Mouse (Mus musculus): ENCODE measurements around the gene Tbl1xr1. TPM values are rescaled to one million over a fixed set of nuclear protein-coding genes. Genes with fewer than 3 reads are reported as not detected.

The Tbl1xr1 gene
- total and polyA plus RNA-seq, 2 experiments from 2014 or later: 7.5 to 44.9 TPM

- no peak for TF ChIP-seq CTCF (IDR thresholded peaks at IDR 0.05; ENCODE audit: low read depth)
- no peak overlapping the region for H3K4me2 ChIP-seq (ENCODE audit: low read depth)
- H3K4me3 ChIP-seq (ENCODE audit: low read depth, low read length): no peak overlapping the region
- no peaks in the 10 kb centered on the region for H3K27me3 ChIP-seq (ENCODE audit: insufficient read depth, low read length)
- H3K9ac ChIP-seq: no peak overlapping the region
- H3K36me3 ChIP-seq (ENCODE audit: insufficient read depth): no peaks in the 10 kb centered on the region
- H3K4me1 ChIP-seq (ENCODE audit: insufficient read depth): no peaks in the 10 kb centered on the region
- DNase-seq (no peak), ATAC-seq (no peak)
- H3K27ac ChIP-seq (ENCODE audit: low read depth, low read length): no peak overlapping the region
- H3K9me3 ChIP-seq (ENCODE audit: low read length): no peaks in the 10 kb centered on the region
These were observed 31.6 kb downstream of the Tbl1xr1 start for GRCm38 (mm10) chr3:22108013-22108412.

GRCm38 (mm10) chr3:22109651-22110050 lies 33.2 kb downstream of the Tbl1xr1 start:
- H3K9ac ChIP-seq: no peak overlapping the region
- no peak overlapping the region for H3K4me3 ChIP-seq (ENCODE audit: low read depth, low read length)
- H3K4me1 ChIP-seq (ENCODE audit: insufficient read depth): no peaks in the 10 kb centered on the region
- WGBS: 94% methylated on average over 1 of the region's 1 CpGs
- no peaks in the 10 kb centered on the region for H3K27me3 ChIP-seq (ENCODE audit: insufficient read depth, low read length)
- H3K9me3 ChIP-seq (ENCODE audit: low read length): no peaks in the 10 kb centered on the region
- 0 out of 2 replicates have a peak, but pooled peaks have one; percentile 8 for TF ChIP-seq CTCF (IDR thresholded peaks at IDR 0.05; ENCODE audit: low read depth)
- H3K4me2 ChIP-seq (ENCODE audit: low read depth): no peak overlapping the region
- H3K27ac ChIP-seq (ENCODE audit: low read depth, low read length): no peak overlapping the region
- no peak for DNase-seq
- H3K36me3 ChIP-seq (ENCODE audit: insufficient read depth): no peaks in the 10 kb centered on the region
- no peak for ATAC-seq

- DNase-seq (no peak), ATAC-seq (no peak)
- no peak overlapping the region for H3K9ac ChIP-seq
- no peaks in the 10 kb centered on the region for H3K36me3 ChIP-seq (ENCODE audit: insufficient read depth)
- H3K4me2 ChIP-seq (ENCODE audit: low read depth): no peak overlapping the region
- no peak overlapping the region for H3K4me3 ChIP-seq (ENCODE audit: low read depth, low read length)
- no peaks in the 10 kb centered on the region for H3K9me3 ChIP-seq (ENCODE audit: low read length)
- no peak for TF ChIP-seq CTCF (IDR thresholded peaks at IDR 0.05; ENCODE audit: low read depth)
- no peaks in the 10 kb centered on the region; the same call in 1 of the 2 replicates for H3K4me1 ChIP-seq (ENCODE audit: insufficient read depth)
- no peak overlapping the region for H3K27ac ChIP-seq (ENCODE audit: low read depth, low read length)
- WGBS: 96% methylated on average over 4 of the region's 4 CpGs
- no peaks in the 10 kb centered on the region for H3K27me3 ChIP-seq (ENCODE audit: insufficient read depth, low read length)
These were observed 37.3 kb downstream of the Tbl1xr1 start for GRCm38 (mm10) chr3:22113773-22114172.

GRCm38 (mm10) chr3:22115221-22115620 lies 38.8 kb downstream of the Tbl1xr1 start:
- Histone ChIP-seq H3K4me2 (ENCODE audit: low read depth) (no peak overlapping the region), H3K27me3 (ENCODE audit: insufficient read depth, low read length) (no peaks in the 10 kb centered on the region), H3K36me3 (ENCODE audit: insufficient read depth) (no peaks in the 10 kb centered on the region), H3K9me3 (ENCODE audit: low read length) (no peaks in the 10 kb centered on the region), H3K4me1 (ENCODE audit: insufficient read depth) (no peaks in the 10 kb centered on the region; the same call in 1 of the 2 replicates), H3K4me3 (ENCODE audit: low read depth, low read length) (no peak overlapping the region), H3K9ac (no peak overlapping the region), H3K27ac (ENCODE audit: low read depth, low read length) (no peak overlapping the region)
- no peak for TF ChIP-seq CTCF (IDR thresholded peaks at IDR 0.05; ENCODE audit: low read depth)
- WGBS: 39% methylated on average over 2 of the region's 2 CpGs
- DNase-seq: no peak
- ATAC-seq: peak; percentile 38; the same call in 1 of the 2 replicates

GRCm38 (mm10) chr3:22115678-22116077 lies 39.2 kb downstream of the Tbl1xr1 start:
- H3K4me2 ChIP-seq (ENCODE audit: low read depth): no peak overlapping the region
- H3K27me3 ChIP-seq (ENCODE audit: insufficient read depth, low read length): no peaks in the 10 kb centered on the region
- H3K4me3 ChIP-seq (ENCODE audit: low read depth, low read length): no peak overlapping the region
- H3K9me3 ChIP-seq (ENCODE audit: low read length): no peaks in the 10 kb centered on the region
- no peak for TF ChIP-seq CTCF (IDR thresholded peaks at IDR 0.05; ENCODE audit: low read depth)
- 59% methylated on average over 3 of the region's 3 CpGs for WGBS
- H3K27ac ChIP-seq (ENCODE audit: low read depth, low read length): peak overlapping the region; percentile 46; the same call in 1 of the 2 replicates
- H3K36me3 ChIP-seq (ENCODE audit: insufficient read depth): no peaks in the 10 kb centered on the region
- no peak overlapping the region for H3K9ac ChIP-seq
- ATAC-seq (peak; percentile 61; the same call in 1 of the 2 replicates), DNase-seq (no peak)
- H3K4me1 ChIP-seq (ENCODE audit: insufficient read depth): no peaks in the 10 kb centered on the region; the same call in 1 of the 2 replicates

GRCm38 (mm10) chr3:22116188-22116587 lies 39.7 kb downstream of the Tbl1xr1 start:
- Histone ChIP-seq H3K4me1 (ENCODE audit: insufficient read depth) (no peaks in the 10 kb centered on the region; the same call in 1 of the 2 replicates), H3K9ac (no peak overlapping the region), H3K4me2 (ENCODE audit: low read depth) (no peak overlapping the region), H3K36me3 (ENCODE audit: insufficient read depth) (no peaks in the 10 kb centered on the region), H3K9me3 (ENCODE audit: low read length) (no peaks in the 10 kb centered on the region), H3K4me3 (ENCODE audit: low read depth, low read length) (no peak overlapping the region), H3K27me3 (ENCODE audit: insufficient read depth, low read length) (no peaks in the 10 kb centered on the region), H3K27ac (ENCODE audit: low read depth, low read length) (no peak overlapping the region)
- WGBS: 47% methylated on average over 1 of the region's 1 CpGs
- DNase-seq (no peak), ATAC-seq (no peak)
- no peak for TF ChIP-seq CTCF (IDR thresholded peaks at IDR 0.05; ENCODE audit: low read depth)

- Histone ChIP-seq H3K9ac (no peak overlapping the region), H3K4me3 (ENCODE audit: low read depth, low read length) (no peak overlapping the region), H3K27me3 (ENCODE audit: insufficient read depth, low read length) (no peaks in the 10 kb centered on the region), H3K4me2 (ENCODE audit: low read depth) (no peak overlapping the region), H3K36me3 (ENCODE audit: insufficient read depth) (no peaks in the 10 kb centered on the region), H3K4me1 (ENCODE audit: insufficient read depth) (no peaks in the 10 kb centered on the region), H3K9me3 (ENCODE audit: low read length) (no peaks in the 10 kb centered on the region), H3K27ac (ENCODE audit: low read depth, low read length) (no peak overlapping the region)
- no peak for TF ChIP-seq CTCF (IDR thresholded peaks at IDR 0.05; ENCODE audit: low read depth)
- 48% methylated on average over 3 of the region's 3 CpGs for WGBS
- DNase-seq (no peak), ATAC-seq (no peak)
These were observed 45.3 kb downstream of the Tbl1xr1 start for GRCm38 (mm10) chr3:22121741-22122140.

Data from forebrain, postnatal 0 days (tissue).